Mouse (Mus musculus) C2C12 (cell line): ENCODE results near the gene Plcb4.

Source experiments
- CTCF ChIP-seq: IDR thresholded peaks from one replicate; pipeline ENCODE4 v1.5.1; 2011; ENCODE audit not compliant: control insufficient read depth, insufficient read depth, insufficient read length
- MAX ChIP-seq: IDR thresholded peaks from one replicate; pipeline ENCODE4 v1.6.1; 2011; ENCODE audit warnings: mild to moderate bottlenecking, control low read depth

GRCm38 (mm10) chr2:135673649-135674048, 14.8 kb downstream of the Plcb4 start:
- TF ChIP-seq CTCF (no peak), MAX (no peak)
